Mouse (Mus musculus) retina, embryonic 14.5 days (tissue): ENCODE results near the gene Apoc2.
A peak's percentile ranks its signal among the peaks of the same experiment; 100 is the strongest.
"Not testable (repeated sequence)": the region's sequence is repeated elsewhere in the genome, so short reads cannot be mapped to it uniquely, and the experiment has no call there.

Source experiments
- DNase-seq: peaks from one replicate; pipeline ENCODE4 v3.0.0-alpha.2; 2015; ENCODE audit warnings: low spot score

The Apoc2 gene

DNA sequence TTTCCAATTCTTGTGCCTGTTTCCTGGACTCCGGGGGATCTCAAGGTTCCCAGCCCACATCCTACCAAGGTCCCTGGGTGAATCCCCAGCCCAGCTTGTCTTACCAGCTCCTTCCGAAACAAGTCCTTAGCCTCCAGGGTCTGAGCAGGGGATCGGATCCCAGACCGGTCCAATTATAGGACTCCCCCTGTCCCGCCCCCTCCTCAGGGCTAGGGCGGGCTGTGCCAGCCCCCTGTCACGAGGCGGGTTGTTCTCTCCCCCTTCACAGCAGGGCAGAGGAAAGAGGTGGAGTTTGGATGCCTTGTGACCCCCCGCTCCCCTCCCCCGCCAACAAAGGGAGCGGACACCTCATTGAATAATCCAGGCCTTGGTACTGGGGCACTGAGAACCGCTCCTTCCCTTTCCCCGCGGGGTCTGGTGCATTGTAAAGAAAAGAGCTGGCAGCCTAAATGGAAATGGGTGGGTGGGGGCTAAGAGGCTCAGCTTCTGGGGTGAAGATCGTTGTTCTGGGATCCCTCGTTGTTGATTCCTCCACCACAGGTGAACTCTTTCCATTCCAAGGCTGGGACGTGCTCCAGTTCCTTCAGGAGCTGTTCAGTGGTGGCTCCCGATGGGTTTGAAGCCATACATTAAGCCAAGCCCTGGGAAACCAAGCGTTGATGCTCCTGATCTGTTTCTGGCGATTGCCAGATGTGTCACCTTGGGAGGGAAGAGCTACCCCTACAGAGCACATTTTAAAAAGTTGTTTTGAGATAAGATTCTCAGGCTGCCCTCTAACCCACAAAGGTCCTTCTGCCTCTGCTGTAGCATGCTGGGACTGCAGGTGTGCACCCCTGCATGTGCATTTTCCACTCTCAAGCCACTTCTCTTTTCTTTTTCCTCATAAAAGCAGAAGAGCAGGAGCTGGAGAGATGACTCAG is 21.4 kb upstream of the Apoc2 start, which contains the start of gene Apoe:
Apoe (minus strand) TSS at position 282 of the 920 bp plus-strand sequence.
- peak; percentile 49 for DNase-seq

DNA sequence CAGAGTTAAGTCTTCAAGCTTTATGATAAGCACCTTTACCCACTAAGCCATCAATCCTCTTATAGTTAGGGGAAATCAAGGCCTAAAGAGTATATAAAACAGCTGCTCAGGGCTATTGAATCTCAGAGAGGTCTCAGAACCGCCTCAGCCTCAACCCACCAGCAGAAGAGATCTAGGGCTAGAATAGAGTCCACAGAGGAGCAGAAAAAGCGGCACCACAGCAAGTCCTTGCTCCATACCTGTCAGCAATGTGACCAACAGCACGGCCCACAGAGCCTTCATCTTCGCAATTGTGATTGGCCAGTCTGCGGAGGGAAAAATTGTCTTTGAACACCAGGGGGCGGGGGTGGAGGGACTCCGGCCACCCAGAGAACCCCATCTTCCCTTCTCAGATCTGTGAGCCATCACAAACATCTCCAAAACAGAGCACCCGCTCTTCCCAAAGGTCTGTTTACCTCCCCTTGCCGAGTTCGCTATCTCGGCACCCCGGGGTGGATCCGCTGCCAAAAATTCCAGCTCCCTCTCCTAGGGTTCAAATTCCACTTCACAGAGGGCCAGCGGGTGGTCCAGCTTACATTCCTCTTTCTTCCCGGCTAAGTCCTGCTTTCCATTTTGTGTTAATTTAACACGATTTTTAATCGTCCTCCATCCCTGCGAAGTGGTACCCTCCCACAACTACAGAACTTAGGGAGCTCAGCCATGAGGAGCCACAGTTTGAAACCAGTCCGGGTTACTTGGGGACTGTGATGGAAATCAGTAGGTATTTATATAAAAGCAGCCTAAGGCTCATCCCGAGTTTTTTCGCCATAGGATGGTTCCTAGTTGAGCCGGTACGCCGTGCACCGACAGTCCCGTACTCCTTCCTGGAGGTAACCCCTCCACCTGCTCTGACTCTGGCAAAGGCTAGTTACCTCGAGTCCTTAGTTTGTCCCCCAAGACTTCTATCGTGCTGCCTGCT is 20.5 kb upstream of the Apoc2 start:
- DNase-seq = peak; percentile 61

DNA sequence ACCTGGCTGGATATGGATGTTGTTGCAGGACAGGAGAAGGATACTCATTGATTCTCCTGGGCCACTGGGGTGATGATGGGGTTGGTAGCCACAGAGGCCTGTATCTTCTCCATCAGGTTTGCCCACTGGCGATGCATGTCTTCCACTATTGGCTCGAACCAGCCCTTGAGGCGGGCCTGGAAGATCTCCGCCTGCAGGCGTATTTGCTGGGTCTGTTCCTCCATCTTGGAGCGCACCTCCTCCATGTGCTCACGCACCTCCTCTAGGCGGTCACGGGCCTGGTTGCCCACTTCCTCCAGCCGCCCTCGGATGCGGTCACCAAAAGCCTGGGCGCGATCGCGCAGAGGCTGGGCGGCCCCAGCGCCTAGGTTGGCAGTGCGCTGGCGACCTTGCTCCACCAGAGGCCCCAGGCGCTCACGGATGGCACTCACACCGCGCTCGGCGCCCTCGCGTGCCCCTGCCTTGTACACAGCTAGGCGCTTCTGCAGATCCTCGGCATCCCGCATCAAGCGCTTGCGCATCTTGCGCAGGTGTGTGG is 18.7 kb upstream of the Apoc2 start:
- no peak for DNase-seq

DNA sequence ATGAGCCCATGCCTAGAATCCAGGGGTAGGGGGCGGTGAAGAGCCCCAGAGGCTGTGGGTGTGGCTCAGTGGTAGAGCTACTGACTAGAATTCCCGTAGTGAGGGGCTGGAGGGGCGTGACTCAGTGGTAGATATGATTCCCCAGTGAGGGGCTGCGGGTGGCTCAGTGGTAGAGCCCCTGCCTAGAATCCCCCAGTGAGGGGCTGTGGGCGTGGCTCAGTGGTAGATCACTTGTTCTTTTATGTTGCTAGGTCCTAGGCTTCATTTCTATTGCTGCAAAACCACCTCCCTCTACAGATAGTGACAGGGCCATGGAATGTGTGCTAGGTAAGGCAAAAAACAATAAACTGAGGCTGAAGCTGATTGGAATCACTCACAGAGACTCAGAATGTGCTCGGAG is 18.1 kb upstream of the Apoc2 start:
- DNase-seq = no peak

DNA sequence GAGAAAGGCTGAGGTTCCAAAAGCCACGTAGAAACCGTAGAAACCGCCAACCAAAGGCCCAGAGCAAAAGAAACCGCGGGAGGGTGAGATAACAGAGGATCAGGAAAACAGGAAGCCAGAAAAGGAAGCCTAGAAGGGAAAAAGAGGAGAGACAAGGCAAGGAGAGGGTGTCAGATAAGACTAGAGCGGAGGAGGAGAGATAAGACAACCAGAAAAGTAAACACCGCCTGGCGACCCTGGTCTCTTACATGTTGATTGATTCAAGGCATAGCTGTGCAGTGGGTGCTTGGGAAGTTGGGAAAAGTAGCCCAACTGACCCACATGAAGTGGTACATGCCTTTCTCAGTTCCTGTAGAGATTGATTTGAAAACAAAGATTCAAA is 17.5 kb upstream of the Apoc2 start:
- no peak for DNase-seq

DNA sequence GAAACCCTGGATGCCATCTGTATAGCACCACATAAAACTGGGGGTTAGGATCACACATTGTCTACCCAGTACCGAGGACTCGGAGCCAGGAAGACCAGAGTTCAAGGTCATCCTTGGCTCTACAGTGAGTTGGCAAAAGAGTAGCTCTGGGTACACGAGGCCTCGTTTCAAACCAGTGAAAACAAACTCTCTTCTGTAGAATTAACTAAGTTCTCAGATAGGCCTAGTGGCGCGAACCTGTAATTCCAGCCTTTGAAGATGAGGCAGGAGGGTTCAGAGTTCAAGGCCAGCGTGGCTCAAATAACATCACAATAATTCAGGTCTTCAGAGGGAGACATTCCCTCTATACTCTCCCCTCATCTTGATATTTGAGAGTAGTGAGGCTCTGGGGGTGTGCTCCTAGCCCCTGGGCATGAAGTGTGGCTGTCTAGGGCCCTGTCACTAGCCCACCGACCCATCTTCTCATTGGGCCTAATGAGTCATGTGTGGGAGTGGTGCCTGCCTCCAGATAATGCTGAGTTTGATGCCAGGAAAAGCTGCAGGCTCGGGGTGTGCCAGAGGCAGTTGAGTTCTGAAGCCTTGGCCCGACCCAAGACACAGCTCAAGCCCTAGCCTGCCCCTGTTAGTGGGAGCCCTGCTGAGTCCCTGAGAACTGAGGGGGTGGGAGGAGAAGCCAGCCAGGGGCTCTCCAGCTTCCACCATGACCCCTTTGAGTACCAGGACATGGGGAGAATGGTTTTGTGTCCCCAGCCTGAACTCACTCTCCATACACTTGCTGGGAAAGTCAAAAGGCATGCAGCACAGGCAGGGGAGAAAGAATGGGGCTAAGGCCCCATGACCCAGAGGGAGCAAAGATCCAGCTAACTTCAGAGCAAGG is 16.8 kb upstream of the Apoc2 start:
- DNase-seq = no peak

DNA sequence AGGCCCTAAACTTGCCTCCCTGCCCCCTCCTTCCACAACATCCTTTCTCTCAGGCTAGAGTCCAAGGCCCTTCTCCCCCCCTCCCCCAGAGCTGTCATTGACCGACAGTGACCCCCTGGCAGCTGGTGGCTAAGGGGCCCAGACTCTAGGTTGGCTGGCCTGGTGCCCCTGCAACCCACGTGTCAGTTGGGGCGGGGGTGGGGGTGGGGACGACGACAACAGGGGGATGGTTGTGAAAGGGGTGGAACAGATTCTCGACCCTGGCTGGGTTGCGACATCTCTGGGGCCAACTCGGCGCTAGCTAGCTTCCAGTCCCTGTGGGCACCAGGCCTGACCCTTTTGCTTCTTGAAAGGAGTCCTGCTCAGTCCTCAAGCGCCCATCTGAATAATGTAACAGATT is 15.7 kb upstream of the Apoc2 start:
- DNase-seq = peak; percentile 66

DNA sequence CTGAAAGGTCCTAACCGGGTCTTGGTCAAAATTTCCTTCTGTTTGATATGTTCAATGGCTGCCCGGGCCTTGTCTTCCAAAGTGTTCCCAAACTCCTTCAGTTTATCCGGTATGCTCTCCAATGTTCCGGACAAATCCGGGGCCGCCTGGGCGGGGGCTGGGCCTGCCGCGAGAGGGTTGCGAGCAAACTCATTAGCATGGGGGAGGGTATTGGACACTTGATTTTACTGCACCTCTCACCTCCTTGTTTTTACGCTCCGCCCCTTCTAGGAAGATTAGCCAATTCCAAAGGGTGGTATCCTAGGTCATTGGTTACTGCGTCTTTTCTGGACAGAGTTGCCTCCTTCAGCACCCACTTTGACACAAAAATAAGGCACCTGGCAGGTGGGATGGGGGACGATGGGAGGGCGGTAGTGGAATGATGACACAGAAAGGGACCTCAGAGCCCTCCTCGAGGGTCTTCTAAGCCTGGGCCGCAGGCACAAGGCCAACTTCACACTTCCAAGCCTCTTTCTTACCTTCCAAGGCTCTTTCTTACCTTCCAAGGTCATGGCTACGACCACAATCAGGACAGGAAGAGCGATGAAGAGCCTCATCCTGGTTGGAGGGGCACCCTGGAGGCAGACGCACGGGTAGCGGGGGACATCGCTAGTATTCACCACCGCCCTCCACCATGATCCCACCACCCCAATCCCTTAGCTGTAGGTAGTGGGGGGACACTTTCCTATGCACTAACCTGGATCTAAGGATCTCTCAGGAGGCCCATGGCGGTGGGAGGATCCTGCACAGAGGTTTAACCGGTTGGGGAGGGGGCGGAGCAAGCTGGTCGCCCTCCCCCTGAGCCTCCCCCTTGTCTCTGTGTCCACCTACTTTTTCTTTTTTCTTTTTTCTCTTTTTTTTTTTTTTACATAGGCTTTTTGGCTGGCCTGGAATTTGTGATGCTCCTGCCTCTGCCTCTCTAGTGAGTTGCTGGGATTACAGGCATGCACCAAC is 14.4 kb upstream of the Apoc2 start, which contains the start of gene Apoc1:
Apoc1 (minus strand) TSS at position 788 of the 993 bp plus-strand sequence.
- DNase-seq = no peak

DNA sequence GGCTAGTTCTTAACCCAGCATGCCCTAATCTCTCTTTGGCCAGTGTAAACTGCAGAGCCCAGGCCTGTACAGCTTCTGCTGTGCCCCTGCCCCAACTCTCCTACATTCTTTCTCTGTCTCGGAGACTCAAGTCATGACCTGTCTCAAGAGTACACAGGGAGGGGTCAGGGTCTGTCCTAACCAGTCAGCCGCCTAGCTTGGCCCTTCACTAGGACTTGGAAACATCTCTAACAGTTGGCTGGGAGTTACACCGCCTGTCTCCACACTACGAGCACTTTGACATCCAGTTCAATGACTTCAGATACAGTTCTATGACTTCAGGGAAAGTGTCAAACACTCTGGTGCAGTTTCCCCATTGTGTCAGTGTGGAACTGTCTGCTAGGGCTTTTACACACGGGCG is 13.7 kb upstream of the Apoc2 start:
- DNase-seq = no peak

DNA sequence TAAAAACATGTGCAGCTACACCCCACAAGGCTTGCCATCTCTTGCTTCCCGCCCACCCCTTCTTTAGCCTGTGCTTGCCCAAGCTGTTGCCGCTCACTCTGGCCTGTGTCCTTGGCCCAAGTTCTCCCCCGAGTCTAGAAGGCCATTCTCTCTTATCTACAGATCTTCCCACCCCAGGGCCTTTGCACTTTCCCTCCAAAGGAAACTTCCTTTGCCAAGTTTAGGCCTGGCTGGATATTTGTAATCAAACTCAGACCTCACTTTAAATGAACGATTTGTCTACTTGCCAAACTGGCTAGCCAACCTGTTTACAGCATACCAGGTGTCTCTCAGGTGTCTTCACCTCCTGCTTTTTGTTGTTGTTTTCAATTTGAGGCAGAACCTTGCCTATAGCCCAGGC is 13.1 kb upstream of the Apoc2 start:
- DNase-seq = no peak

DNA sequence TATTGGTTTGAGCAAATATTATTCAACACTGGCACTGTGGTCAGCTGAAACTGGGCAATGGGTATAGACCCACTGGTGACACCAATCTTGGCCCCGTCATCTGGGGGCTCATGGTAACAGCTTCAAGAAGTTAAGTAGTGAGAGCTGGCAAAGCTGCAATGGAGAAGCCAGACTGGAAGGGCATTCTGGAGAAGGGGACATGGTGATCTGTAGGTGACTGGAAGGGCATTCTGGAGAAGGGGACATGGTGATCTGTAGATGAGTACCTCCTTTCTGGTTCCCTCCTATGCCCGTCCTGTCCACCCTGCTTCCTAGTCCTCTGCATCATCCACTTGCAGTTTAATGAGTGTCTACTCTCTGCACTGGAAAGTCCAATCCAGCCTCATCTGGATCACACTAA is 10.9 kb upstream of the Apoc2 start:
- no peak for DNase-seq

DNA sequence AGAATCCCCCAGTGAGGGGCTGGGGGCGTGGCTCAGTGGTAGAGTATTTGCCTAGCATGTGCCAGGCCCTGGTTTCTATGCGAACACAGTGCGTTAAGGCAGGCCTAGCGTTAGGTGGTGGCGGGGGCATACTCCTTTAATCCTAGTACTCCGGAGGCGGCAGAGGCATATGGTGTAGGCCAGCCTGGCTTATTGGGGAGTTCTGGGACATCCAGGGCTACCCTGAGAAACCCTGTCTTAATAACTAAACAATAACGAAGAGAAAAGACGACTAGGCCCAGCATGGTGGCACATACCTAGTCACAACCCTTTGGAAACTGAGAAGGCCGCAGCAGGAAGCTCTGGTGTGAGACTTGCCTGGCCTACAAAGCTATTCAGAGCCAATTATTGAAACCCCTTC is 10.4 kb upstream of the Apoc2 start:
- no peak for DNase-seq

DNA sequence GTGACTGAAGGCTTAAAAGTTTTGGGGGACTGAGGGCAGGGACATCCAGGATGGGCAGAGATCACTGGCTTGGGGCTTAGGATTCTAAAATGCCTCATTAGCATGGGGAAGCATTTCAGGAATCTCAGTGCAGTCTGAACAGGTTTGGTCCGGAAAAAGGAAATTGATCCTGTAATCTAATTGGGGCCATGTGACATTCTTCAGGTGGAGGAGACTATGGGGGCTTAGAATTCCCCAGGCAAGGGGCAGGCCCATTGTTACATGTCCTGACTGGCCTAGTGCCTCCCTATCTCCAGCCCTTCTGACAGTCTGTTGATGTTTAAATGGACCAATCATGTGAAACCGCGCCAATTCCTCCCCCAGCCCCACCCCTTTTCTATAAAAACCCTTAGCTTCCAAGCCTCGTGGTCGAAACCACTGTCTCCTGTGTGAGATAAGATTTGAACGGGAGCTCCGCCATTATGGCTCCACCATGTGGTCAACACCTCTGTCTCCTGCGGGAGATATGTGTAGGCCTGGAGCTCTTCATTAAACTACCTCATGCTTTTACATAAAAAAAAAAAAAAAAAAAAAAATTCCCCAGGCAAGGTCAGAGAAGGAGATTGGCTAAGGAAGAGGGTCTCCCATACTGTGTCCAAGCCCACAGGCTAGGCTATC is 9.3 kb upstream of the Apoc2 start:
- DNase-seq = not testable (repeated sequence)

DNA sequence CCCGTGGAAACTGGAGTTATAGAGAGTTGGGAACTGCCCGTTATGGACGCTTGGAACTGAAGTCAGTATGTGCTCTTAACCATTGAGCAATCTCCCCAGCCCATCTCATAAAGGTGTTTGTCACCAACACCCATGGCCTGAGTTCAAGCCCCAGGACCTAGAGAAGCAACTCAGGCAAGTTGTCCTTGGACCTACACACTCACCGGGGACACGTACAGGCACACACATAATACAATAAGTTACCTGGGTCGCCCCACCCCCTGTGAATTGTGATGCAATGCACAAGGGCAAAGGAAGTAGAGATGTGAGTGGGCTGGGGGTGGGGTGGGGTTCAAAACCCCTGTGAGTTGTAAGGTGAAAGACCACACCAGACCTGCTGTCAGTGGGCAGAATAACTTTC is 8.8 kb upstream of the Apoc2 start:
- DNase-seq = no peak

DNA sequence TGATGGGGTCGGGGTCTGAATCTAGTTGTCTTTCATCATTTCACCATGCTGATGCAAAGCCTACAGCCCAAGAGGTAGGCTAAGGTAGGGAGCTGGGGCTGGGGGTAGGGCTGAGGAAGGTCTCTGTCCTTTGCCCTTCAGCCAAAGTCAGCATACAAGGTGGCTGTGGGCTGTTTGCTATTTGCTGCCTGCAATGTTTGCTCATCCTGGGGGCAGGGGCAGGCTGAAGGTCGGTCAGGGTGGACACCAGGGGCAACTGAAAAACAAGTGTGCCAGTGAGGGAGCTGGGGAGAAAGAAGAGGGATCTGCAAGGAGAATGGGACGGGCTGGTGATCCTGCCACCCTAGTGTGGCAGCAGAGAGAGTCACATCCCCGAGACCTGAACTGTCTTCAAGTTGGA is 7.6 kb upstream of the Apoc2 start:
- no peak for DNase-seq

DNA sequence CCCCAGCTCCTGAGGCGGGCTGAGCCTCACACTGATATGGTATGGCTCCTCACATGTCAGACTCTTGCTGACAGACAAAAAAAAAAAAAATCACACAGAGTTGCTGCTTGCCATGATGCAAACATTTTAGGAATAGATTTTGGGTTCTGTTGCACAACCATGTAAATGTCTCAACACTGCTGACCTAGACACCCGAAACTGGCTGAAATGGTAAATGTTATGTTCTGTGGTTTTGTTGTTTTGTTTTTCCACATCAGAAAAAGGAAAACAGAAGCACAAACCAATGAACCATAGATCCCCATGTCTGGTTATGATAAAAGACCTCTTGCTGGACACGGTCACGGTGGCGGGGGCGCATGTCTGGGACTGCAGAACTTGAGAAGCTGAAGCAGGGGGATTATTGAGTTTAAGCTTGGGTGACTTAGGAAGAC is 6.0 kb upstream of the Apoc2 start:
- no peak for DNase-seq

DNA sequence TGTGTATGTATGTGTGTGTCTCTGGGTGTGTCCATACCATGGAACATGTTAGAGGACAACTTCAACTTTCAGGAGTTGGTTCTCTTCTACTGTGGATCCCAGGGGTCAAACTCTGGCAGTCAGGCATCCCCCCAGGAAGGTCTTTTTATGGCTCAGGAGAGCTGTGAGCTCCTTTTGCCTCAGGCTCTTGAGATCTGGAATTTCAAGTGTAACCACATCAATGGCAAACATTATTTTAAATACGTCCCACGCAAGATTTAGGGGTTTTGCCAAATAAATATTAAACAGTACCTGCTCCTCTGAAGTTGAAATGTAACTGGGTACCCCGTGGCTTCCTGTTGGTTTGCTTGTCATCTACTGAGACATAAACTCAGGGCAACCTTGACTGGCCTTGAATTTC is 5.2 kb upstream of the Apoc2 start:
- no peak for DNase-seq

DNA sequence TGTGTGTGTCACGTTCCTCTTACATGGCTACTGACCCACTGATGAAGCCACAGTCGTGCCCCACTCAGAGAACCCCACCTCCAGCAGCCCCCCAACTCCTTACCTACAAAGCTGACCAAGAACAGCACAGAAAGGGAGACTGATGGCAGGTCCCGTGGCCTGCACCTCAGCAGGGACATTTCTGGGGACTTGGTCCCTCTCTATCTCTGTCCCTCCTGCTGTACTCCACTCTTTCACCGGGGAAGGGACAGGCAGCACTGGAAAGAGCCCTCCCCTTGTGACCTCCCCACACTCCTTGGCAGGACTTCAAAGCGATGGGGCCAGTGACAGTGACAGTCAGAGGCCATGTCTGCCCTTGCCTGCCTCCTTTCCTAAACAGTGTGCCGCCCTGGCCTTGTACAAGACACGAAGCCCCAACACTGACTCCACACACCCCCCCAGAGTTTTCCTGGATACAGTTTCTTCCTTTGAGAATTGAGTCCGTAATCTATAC is 3.5 kb upstream of the Apoc2 start, which contains the start of the genes Gm44805 and Apoc4:
Gm44805 (minus strand) TSS at position 222 of the 493 bp plus-strand sequence.
Apoc4 (minus strand) TSS at position 278 of the 493 bp plus-strand sequence.
- no peak for DNase-seq

DNA sequence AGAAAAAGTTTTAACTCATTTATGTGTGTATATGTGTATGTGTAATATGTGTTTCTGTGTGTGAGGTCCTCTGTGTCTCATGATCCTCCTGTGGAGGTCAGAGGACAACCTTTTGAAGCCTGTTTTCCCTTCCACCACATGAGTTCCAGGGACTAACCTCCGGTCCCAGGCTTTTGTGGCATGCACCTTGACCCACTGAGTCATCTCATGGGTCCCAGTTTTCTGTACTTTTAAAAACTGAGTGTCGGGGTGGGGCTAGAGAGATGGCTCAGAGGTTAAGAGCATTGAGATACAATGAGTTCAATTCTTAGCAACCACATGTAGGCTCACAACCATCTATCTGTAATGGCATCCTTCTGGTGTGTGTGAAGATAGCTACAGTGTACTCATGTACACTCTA is 3.0 kb upstream of the Apoc2 start:
- DNase-seq = no peak
